Mouse (Mus musculus): Measurements from ENCODE around the gene Sema3e.

Gene Sema3e

DNA sequence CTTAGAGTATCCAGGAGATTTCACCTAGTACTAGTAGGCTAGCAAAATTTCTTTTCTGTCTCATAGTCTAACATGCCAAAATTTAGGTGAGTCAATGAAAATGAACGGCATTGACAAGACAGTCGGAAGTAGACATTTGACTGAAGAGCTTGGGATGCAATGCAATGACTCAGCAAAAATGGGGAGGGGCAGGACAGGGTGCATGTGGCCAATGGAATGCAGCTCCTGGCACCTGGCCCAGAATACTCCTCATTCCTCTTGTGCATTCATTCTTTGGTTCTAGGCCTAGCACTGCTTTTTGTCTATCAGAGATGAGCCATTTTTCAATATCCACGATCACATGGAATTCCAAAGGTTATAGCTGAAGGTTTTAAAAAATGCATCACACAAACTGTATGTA is 48.1 kb downstream of the Sema3e start:
- peak; percentile 17 for DNase-seq (ENCODE audit: low spot score)

DNA sequence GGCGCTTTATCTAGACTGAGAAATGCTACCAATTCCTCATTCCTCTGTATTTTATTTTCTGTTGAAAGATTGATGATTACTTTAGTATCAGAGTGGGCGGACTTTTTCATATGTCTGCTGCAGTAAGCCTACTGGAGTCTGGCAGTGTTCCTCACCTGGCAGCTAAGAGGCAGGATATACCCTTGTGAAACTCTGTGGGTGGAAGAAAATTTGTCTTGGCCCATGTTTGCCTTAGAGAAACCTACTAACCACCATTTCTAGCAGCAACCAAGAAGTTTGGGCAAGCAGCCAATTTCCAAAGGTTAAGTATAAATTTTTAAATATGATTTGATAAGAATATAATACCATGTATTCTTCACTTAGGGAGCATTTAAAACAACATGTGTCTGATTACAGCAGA is 63.0 kb downstream of the Sema3e start:
- DNase-seq (ENCODE audit: low spot score): no peak

DNA sequence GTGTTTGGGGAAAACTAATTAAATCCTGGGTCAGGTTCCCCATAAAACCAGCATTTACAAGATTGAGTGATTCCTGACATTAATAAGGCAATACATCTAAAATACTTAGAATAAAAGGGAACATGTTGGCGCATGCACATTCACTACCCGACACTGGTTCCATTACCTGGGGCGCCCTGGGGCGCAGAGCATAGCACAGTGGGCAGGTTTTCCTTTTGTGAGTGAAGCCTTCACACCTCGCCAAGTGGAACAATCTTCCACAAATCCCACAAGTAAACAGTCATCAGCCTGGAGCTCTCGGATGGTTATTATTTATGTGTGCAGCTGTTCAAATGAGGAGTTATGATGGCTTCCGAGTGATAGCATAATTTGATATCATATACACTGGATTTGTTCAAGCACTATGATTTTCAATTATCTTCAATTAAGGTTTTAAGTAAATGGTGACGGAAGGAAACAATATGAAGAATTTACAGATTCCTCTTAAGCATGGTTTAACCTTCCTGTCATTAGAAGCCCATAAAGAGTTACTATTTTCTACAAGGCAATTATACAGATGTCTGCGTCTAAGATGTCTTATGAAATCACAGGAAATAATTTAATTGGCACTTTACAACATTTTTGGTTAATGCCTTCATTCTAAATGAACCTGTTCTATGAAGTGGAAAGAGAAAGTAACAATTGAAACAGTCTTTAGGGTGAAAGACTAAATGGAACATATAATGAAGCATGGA is 65.0 kb downstream of the Sema3e start:
- no peak for DNase-seq (ENCODE audit: low spot score)

- no peak for DNase-seq (ENCODE audit: low spot score)
Observed at GRCm38 (mm10) chr5:14090609-14090969, 65.5 kb downstream of the Sema3e start.

- no peak for DNase-seq (ENCODE audit: low spot score)
Observed at GRCm38 (mm10) chr5:14092262-14092776, 67.2 kb downstream of the Sema3e start.

GRCm38 (mm10) chr5:14096196-14096595 is 71.1 kb downstream of the Sema3e start:
- DNase-seq (ENCODE audit: low spot score): no peak

DNA sequence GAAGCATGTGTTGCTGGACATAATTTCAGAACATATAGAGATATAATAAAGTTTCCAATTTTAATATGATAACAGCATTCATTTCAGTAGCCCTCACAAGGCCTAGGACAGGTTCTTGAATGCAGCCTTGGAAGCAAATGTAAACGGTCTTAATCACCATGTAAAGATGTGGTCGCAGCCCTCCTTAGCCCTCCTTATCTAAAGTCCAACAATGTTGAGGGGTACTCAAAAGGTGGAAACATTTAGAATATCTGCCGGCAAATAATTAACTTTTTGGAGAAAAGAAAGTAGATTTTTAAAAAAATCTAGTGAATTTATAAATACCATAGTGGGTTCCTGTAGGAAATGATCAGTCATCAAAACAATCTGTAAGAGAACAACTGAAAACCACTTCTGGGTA is 73.6 kb downstream of the Sema3e start:
- no peak for DNase-seq (ENCODE audit: low spot score)

GRCm38 (mm10) chr5:14107365-14107764 is 82.3 kb downstream of the Sema3e start:
- DNase-seq (ENCODE audit: low spot score): no peak

- DNase-seq (ENCODE audit: low spot score): no peak
Observed at GRCm38 (mm10) chr5:14109001-14109400, 83.9 kb downstream of the Sema3e start.

GRCm38 (mm10) chr5:14111401-14111800 is 86.3 kb downstream of the Sema3e start:
- DNase-seq (ENCODE audit: low spot score): no peak

DNA sequence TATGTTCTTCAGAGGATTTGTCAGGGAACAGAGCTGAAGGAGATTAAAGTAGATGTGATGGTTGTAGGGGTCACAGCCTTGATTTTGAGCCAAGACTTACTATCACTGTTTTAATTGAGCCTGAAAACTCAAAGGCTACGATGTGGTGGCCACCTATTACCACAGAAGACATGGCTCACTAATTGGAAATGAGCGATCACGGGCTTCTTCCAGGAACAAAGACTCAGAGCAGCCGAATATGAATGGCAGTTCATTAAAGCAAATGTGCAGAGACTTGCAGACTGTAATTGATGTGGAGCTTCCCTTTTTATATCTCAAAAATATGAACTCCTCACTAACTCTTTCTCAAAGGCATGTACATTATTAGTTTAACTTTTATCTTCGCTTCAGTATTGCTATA is 96.8 kb downstream of the Sema3e start:
- no peak for DNase-seq (ENCODE audit: low spot score)

- no peak for DNase-seq (ENCODE audit: low spot score)
Observed at GRCm38 (mm10) chr5:14126591-14126990, 101.5 kb downstream of the Sema3e start.

GRCm38 (mm10) chr5:14135929-14136328 is 110.9 kb downstream of the Sema3e start:
- no peak for DNase-seq (ENCODE audit: low spot score)

DNA sequence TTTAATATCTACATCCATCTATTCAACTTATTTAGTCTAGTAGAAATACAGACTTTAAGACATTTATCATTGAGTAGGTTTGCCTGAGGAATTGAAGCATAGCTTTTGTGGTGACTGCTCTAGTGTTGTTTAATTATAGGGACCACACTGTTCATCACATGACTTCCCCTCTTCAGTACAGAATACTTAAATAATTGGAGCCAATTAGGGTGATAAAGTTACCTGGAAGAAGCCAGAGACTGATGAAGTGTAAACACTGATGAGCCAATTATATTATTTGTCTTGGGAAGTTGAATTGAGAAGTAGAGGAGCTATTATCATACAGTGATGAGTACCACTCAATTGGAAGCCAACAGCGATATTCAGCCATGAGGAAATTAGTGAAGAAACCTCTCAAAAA is 113.6 kb downstream of the Sema3e start:
- no peak for DNase-seq (ENCODE audit: low spot score)

GRCm38 (mm10) chr5:14162579-14162978 is 137.5 kb downstream of the Sema3e start:
- no peak for DNase-seq (ENCODE audit: low spot score)

DNA sequence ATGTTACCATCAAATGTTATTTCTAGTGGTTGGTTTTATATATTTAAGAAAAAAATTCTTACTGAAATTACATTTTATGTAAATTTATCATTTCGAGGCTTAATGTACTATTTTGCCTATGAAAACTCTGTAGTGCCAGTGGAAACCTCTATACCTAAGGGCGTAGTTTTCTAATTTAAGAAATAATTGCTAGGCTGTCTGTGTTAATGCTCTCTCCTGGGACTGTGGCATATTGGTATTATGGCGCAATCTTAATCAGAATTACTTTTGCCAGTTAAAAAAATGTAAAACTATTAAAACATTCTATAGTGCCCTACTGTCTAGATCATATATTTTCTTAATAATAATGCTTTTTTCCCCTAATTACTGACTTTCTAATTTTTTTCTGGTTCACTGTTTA is 138.2 kb downstream of the Sema3e start:
- no peak for DNase-seq (ENCODE audit: low spot score)

GRCm38 (mm10) chr5:14167776-14168175 is 142.7 kb downstream of the Sema3e start:
- DNase-seq (ENCODE audit: low spot score): no peak

DNA sequence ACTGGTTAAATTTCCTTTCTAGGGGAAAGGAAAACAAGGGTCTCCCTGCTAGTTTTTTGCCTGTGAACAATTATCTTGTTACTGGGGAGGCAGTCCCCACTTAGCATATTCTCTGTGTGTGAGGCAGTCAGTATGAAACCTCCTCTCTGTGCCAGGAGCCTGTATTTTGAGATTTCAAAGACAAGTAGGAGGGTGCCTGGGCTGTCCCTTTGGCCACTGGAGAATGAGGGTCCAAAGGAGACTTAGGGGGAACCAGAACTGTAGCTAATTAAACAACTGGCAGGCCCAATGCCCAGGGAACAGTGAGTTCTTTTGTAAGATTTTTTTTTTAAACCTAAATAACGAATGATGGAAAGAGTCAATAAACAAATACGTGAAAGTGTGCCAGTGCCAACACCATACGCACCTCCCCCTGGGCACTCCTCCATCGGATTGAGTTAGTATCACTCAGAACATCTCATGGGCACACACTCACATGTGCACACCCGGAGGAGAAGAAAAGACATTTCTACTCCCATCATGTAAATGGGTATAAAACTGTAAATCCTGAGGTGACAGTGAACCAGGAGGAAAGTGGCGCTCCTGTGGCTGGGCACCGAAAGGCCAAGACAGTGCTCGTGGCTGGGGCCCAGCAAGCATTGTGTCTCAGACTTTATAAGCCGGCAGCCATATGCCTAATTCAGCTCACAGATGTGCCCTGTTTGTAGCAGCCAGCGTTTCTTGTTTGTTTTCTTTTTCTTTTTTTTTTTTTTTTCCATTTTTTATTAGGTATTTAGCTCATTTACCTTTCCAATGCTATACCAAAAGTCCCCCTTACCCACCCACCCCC is 148.5 kb downstream of the Sema3e start:
- no peak for DNase-seq (ENCODE audit: low spot score)

DNA sequence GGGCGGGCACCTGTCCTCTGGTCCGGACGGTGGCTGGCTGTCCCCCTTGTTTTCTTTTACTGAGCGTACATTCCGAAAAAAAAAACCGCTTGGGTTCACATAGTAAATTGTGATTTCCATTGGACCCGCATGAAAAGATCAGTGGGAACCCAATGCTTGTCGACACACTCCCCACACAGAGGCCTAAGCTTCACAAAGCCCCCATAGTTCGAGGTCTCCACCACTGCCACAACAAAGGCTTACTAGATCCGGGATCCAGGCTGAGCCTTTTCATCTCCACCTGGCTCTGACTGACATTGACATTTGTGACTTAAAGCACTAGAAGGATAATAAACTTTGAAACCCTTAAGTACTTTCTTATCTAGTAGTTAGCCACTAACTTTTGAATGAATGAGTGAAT is 155.5 kb downstream of the Sema3e start:
- DNase-seq (ENCODE audit: low spot score): no peak

- DNase-seq (ENCODE audit: low spot score): no peak
Observed at GRCm38 (mm10) chr5:14182156-14182555, 157.1 kb downstream of the Sema3e start.

GRCm38 (mm10) chr5:14195172-14195819 is 170.2 kb downstream of the Sema3e start:
- no peak for DNase-seq (ENCODE audit: low spot score)

GRCm38 (mm10) chr5:14198344-14199040 is 173.4 kb downstream of the Sema3e start:
- no peak for DNase-seq (ENCODE audit: low spot score)

Data from ovary, adult 18-20 months (tissue).